Mouse (Mus musculus): Measurements from ENCODE around the gene Pakap.

DNA sequence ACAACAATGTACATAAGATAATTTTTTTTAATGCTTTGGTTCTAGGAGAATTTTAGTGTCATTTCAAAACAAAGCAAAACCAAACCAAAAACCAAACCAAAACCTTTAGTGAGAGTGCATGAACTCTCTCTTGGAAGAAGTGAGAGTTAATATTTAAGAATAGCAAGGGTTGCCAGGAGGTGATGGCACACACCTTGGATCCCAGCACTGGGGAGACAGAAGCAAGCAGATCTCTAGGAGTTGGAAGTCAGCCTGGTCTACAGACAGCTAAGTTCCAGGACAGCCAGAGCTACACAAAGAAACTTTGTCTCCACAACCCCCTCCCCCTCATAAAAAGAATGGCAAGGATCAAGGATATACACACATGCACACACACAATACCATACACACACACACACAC, 345.0 kb downstream of the Pakap start:
- TF ChIP-seq CTCF (IDR thresholded peaks at IDR 0.05; ENCODE audit: low read depth, low read length) = no peak
- TF ChIP-seq POLR2A (IDR thresholded peaks at IDR 0.05; ENCODE audit: extremely low read depth, insufficient read depth, low read length) = no peak

All from liver, adult 2 months (tissue).